In genomic region chr10:124219461-124219860, GRCm38 (mm10) we compare ENCODE assay signal across 16 mouse cellular contexts.
"Had no signal": no experiment of that assay in that cellular context is flagged by ENCODE, and none has a peak within 500 bp of the region (broad histone marks: within the 10 kb centered on the region; RNA-seq: fewer than 3 reads in every experiment).

No protein-coding gene starts in this region.

- H3K9ac ChIP-seq: neural tube, embryonic 13.5 days; neural tube, embryonic 15.5 days; stomach, embryonic 15.5 days had no signal

- DNase-seq: retina, postnatal 1 day; right cerebral cortex, adult 18-20 months; right cerebral cortex, postnatal 14 days; right cerebral cortex, postnatal 25 days; right cerebral cortex, postnatal 4 days; spleen, adult 18-20 months; thymus, adult 18-20 months; thymus, adult 2 months; thymus, postnatal 14 days; thymus, postnatal 25 days; thymus, postnatal 36 days; thymus, postnatal 4 days had no signal

- H3K27me3 ChIP-seq: neural tube, embryonic 13.5 days; neural tube, embryonic 15.5 days; stomach, embryonic 15.5 days had no signal

- H3K36me3 ChIP-seq: neural tube, embryonic 13.5 days; neural tube, embryonic 15.5 days; stomach, embryonic 15.5 days had no signal

- H3K4me2 ChIP-seq: neural tube, embryonic 13.5 days; neural tube, embryonic 15.5 days; stomach, embryonic 15.5 days had no signal

- H3K4me3 ChIP-seq: neural tube, embryonic 13.5 days; neural tube, embryonic 15.5 days; stomach, embryonic 15.5 days had no signal

- H3K27ac ChIP-seq: neural tube, embryonic 13.5 days; neural tube, embryonic 15.5 days; stomach, embryonic 15.5 days; stomach, postnatal 0 days had no signal

- H3K9me3 ChIP-seq: neural tube, embryonic 13.5 days; neural tube, embryonic 15.5 days; stomach, embryonic 15.5 days had no signal

- H3K4me1 ChIP-seq: neural tube, embryonic 13.5 days; neural tube, embryonic 15.5 days; stomach, embryonic 15.5 days had no signal
